Comparison of ENCODE assay signal across 33 mouse cellular contexts in the genomic region with DNA sequence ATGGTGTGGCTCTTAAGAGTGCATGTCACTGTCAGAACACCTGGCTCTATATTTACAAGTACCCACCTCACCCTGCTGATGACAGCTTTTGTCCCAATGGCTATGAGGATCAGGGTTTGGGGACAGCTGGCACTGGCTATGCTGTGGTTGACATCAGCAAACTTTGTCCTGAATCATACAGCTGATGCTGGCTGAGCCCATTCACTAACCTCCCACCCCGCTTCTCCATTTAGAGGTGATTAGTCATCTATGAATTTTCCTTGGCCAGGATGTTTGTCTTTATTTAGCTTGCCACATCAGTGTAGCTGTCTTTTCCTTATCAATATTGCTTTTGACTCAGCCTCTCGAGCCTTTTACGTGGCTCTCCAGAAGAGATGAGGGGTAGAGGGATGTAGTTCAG. TPM values are rescaled to one million over a fixed set of nuclear protein-coding genes. Genes with fewer than 3 reads are reported as not detected.
DNase-seq lines count a peak whose midpoint lies in the region.
"Had no signal": no experiment of that assay in that cellular context is flagged by ENCODE, and none has a peak within 500 bp of the region (broad histone marks: within the 10 kb centered on the region; RNA-seq: fewer than 3 reads in every experiment).

No protein-coding gene starts in this region.

- intact Hi-C loops in heart, postnatal 14 days (cut with DNase I): no loop called here

- DNase-seq in adrenal gland, adult 2 months: peak; percentile 28
- no peak for DNase-seq in adrenal gland, postnatal 4 days (ENCODE audit: low spot score in 2 of 2)
- peak; percentile 68 for DNase-seq in Muller cell, postnatal 12 days (ENCODE audit: inconsistent ontology term)
- DNase-seq in fibroblast of lung, adult 2 months (ENCODE audit: low read depth): peak; percentile 20
- no peak for DNase-seq in cerebellum, postnatal 25 days
- DNase-seq in cerebellum, adult 9-11 months: no peak
- no peak for DNase-seq in right cerebral cortex, postnatal 25 days
- no peak for DNase-seq in heart, postnatal 14 days
- DNase-seq: adrenal gland, postnatal 10 days; adrenal gland, postnatal 36 days; cerebellum, adult 11-12 months; cerebellum, adult 8-10 months; cerebellum, postnatal 14 days; gastrocnemius, postnatal 25 days; heart, adult 2 months; heart, postnatal 36 days; kidney, adult 18-20 months had no signal

RNA-seq across cellular contexts. Expression of a gene that starts 17.4 kb away (rescaled TPM):
- total RNA-seq in adrenal gland, adult 2 months (2021): not detected
- polyA plus RNA-seq in adrenal gland, adult 2 months (2012; rRNA removed): not detected in 2 replicates
- total RNA-seq in adrenal gland, postnatal 4 days (2021): under 1 TPM; 0.22 to 0.23 TPM
- not detected for total RNA-seq in heart, postnatal 14 days (2021)
- total RNA-seq: adrenal gland, postnatal 36 days; CH12.LX; common myeloid progenitor, adult 5-6 weeks; granulocyte monocyte progenitor cell, adult 5-6 weeks; heart, adult 2 months; heart, postnatal 36 days had no signal
- polyA plus RNA-seq: activated CD4-positive, CD25-positive, alpha-beta regulatory T cell, adult 4 months; embryonic facial prominence, embryonic 12.5 days; forebrain, embryonic 12.5 days; G1E; heart, embryonic 13.5 days; hindbrain, embryonic 10.5 days; inflammation-experienced regulatory T-cells, adult 6 months had no signal

RNA-seq across cellular contexts. Expression of a gene that starts 22.2 kb away (rescaled TPM):
- not detected for total RNA-seq in adrenal gland, adult 2 months (2021)
- not detected in 2 replicates for polyA plus RNA-seq in adrenal gland, adult 2 months (2012; rRNA removed)
- not detected for total RNA-seq in adrenal gland, postnatal 4 days (2021)
- total RNA-seq in heart, postnatal 14 days (2021): not detected
- total RNA-seq: adrenal gland, postnatal 36 days; CH12.LX; common myeloid progenitor, adult 5-6 weeks; G1E; gastrocnemius, adult 8-10 months; gastrocnemius, postnatal 25 days; granulocyte monocyte progenitor cell, adult 5-6 weeks; heart, adult 2 months; heart, postnatal 36 days; hindbrain, postnatal 0 days had no signal
- polyA plus RNA-seq: activated CD4-positive, CD25-positive, alpha-beta regulatory T cell, adult 4 months; forebrain, embryonic 12.5 days; forebrain, embryonic 15.5 days; G1E; heart, embryonic 10.5 days; heart, embryonic 13.5 days; heart, embryonic 16.5 days; hindbrain, embryonic 10.5 days; inflammation-experienced regulatory T-cells, adult 6 months; intestine, embryonic 16.5 days had no signal

Comparison
In these comparisons a context has a peak if more than half of its experiments do, and no peak if none do; other contexts are left out.
1. DNase-seq: peak in adrenal gland, adult 2 months (single experiment), Muller cell, postnatal 12 days (single experiment) and fibroblast of lung, adult 2 months (single experiment); none in adrenal gland, postnatal 4 days (0 of 2), cerebellum, postnatal 25 days (0 of 2), cerebellum, adult 9-11 months (single experiment), right cerebral cortex, postnatal 25 days (single experiment) and heart, postnatal 14 days (0 of 2).